Mouse (Mus musculus) ES-Bruce4 (cell line): Measurements from ENCODE around the gene Ggt5.

Experiments used
- CTCF ChIP-seq: IDR thresholded peaks from one replicate; pipeline ENCODE4 v1.8.1; 2011; ENCODE audit warnings: low read depth, low read length
- EP300 ChIP-seq: IDR thresholded peaks from 2 replicates; pipeline ENCODE4 v1.6.1; 2011; ENCODE audit warnings: low read depth, low read length; ENCODE audit not compliant: insufficient read depth
- POLR2A ChIP-seq: IDR thresholded peaks from one replicate; pipeline ENCODE4 v1.8.1; 2011; ENCODE audit warnings: low read length; ENCODE audit not compliant: insufficient read depth

DNA sequence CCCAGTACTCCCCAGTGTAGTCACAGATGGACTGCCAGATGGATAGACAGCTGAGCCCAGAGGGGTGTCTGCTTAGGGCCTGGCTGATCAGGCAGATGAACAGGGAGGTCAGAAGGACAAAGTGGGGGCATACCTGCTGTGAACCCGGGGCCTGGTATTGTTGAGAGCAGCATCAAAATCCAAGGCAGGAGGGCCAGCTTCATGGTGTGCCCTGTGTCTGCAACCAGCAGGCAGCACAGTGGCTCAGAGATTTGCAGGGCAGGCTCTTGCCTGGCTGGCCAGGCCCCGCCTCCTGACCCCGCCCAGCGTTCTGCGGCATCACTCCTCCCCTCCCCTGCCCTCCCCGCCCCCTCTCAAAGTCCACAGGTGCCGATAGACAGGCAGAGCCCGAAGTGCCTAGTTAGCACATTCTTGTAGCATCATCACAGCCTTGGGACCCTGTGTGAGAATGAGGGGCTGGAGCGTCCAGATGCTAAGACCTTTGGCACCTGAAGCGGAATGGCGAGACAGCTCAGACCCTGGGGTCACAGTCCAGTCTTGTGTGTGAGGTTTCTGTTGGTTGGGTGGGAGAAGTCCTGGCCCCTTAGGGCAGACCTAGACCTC lies 54.7 kb downstream of the Ggt5 start, which contains the start of gene Susd2:
- TF ChIP-seq CTCF (no peak), POLR2A (peak; percentile 49), EP300 (0 out of 2 replicates have a peak, but pooled peaks have one; percentile 74)
